Mouse (Mus musculus) bone marrow macrophage, adult 2 months (primary cell): ENCODE measurements around the gene Steap2.

Experiments
- CTCF ChIP-seq: IDR thresholded peaks from 2 replicates; pipeline ENCODE4 v1.5.1; 2012; ENCODE audit warnings: low read depth, mild to moderate bottlenecking, low read length, moderate library complexity
- POLR2A ChIP-seq: IDR thresholded peaks from 2 replicates; pipeline ENCODE4 v1.6.1; 2012; ENCODE audit warnings: mild to moderate bottlenecking, low read depth, low read length, borderline replicate concordance

GRCm38 (mm10) chr5:5734445-5734844 lies 40.1 kb upstream of the Steap2 start:
- no peak for TF ChIP-seq CTCF
- TF ChIP-seq POLR2A = no peak
